Mouse (Mus musculus) megakaryocyte, adult 5-6 weeks (primary cell): ENCODE data around the gene Sbk2. TPM values are rescaled to one million over a fixed set of nuclear protein-coding genes. Genes with fewer than 3 reads are reported as not detected.
"Not testable (repeated sequence)": the region's sequence is repeated elsewhere in the genome, so short reads cannot be mapped to it uniquely, and the experiment has no call there.

ENCODE experiments used
- ATAC-seq: 2 replicates; pipeline ENCODE4 v1.8.0; 2016; ENCODE audit warnings: mild to moderate bottlenecking, inconsistent platforms; ENCODE audit not compliant: poor library complexity, severe bottlenecking
- total RNA-seq, 2 experiments: library from RNA; stranded (forward) in 1 of 2; stranded (reverse) in 1 of 2; fragments of 153-499, 151-499 nt in 1 of 2; fragments of 221-1000, 200-1000 nt in 1 of 2; gene quantifications; 2 replicates each; pipeline versions ENCODE4 v1.2.3 to v1.2.4; 2015 to 2017

Gene Sbk2
- not detected in 2 replicates for total RNA-seq (2015)
- total RNA-seq (2017), result not detected in 2 replicates

DNA sequence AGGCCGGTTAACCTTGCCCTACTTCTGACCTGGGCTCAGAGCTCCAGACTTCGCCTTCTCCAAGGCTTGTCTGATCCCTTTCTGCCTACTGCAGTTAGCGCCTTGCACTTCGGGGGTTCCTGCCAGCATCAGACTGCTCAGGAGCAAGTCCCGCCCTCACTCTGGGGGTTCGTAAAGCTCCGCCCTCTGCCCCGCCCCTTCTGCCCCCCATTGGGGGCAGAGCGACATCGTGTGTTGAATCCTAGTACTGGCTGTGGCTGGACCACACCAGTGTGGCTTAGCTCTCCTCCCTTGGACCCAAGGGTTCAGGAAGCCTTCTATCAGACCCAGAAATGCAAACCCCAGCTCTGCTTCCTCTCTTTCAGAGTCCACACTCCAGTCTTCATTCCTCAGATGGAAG is at the start of gene Sbk2:
Sbk2 (minus strand) TSS at position 135 of the 400 bp plus-strand sequence.
- peak; percentile 93 for ATAC-seq

DNA sequence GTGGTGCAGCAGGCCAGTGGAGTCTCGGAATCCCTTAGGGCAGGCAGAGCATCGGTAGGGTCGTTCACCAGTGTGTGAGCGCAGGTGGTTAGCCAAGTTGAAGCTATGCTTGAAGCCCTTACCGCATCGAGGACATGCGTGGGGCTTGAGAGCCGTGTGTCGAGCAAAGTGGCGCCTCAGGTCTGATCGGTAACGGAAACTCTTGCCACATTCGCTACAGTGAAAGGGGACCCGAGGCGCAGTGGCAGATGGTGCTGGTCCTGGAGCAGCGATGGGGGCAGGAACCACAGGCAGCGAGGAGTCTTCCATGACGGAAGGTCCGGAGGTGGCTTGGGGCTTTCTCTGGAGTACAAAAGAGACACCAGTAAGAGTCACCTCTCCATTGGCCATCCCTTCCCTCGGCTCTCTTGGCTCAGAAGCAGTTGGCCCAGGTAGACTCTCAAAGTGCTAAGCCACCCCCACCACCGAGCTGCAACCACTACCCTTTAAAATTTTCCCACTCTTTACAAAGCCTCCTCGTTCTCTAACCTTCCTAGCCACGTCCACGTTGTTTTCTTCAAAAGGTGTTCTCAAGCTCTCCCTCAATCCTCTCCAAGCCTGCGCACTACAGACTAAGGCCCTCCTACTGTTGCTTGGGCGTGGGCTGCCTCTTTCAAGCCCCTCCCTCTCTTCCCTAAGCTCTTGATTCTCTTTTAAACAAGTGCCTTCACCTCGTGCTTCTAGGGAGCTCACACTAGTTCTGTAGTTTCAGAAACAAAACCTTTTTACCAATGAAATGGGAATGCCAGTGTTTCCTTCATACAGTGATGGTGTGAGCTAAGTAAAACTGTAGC is 48.7 kb upstream of the Sbk2 start:
- no peak for ATAC-seq

DNA sequence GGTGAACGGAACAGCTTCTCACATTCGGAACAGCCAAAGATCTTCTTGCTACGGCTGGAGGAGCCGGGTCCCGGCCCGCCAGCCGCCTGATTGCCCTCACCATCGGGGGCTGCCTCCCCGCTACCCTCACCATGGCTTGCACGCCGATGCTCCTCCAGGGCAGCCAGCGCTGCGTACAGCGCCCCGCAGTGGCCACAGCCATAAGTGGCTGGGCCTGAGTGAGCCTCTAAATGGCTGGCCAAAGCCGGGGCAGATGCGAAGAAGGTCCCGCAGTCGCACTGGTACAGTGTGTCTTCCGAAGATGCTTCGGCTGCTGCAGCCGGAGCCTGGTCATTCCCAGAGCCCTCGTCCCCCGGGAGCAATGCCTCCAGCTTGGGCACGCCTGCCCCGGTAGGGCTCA is 44.0 kb upstream of the Sbk2 start:
- no peak for ATAC-seq

DNA sequence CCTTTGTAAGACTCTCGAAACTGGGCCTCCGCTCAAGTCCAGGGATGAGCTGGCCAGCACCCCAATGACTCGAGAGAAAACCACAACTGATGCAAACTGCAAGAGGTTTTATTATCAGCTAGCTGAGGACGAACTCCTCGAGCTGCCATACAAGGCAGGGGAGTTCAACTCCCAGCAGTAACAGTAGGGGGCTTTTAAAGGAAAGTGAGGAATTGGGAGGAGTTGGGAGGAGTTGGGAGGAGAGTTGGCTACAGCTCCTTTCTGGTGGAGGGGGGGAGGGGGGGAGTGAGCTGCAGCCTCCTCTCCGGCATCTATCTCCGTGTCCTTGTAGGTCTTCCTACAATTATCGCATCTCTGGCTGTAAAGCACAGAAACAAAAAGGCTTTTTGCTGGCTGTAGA is 38.7 kb upstream of the Sbk2 start:
- not testable (repeated sequence) for ATAC-seq

DNA sequence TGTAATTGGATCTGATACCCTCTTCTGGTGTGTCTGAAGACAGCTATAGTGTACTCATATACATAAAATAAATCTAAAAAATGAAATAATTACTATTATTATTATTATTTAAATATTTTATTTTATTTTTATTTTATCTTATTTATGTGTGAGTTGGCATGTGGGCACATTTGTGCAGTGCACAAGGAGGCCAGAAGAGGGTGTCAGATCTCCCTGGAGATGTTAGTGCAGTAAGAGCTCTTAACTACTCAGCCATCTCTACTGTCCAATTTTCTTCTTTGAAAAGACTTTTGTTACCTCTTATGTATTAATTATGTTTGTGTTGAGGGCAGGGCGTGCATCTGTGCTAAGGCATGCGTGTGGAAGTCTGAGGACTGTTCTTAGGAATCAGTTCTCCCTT is 35.7 kb upstream of the Sbk2 start:
- no peak for ATAC-seq

DNA sequence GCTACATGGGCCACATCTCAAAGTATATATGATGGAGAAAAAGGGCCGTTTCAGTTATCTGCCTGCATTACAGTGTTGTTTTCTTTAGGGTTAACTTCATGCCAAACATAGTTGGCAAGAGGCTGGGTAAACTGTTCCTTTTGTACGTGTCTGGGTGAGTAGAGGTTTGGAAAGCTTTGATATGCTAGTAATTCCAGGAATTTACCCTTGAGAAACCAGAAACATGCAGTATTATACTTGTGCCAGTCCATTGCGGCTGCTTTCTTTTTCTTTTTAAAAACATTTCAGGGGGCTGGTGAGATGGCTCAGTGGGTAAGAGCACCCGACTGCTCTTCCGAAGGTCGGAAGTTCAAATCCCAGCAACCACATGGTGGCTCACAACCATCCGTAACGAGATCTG is 32.7 kb upstream of the Sbk2 start:
- no peak for ATAC-seq

DNA sequence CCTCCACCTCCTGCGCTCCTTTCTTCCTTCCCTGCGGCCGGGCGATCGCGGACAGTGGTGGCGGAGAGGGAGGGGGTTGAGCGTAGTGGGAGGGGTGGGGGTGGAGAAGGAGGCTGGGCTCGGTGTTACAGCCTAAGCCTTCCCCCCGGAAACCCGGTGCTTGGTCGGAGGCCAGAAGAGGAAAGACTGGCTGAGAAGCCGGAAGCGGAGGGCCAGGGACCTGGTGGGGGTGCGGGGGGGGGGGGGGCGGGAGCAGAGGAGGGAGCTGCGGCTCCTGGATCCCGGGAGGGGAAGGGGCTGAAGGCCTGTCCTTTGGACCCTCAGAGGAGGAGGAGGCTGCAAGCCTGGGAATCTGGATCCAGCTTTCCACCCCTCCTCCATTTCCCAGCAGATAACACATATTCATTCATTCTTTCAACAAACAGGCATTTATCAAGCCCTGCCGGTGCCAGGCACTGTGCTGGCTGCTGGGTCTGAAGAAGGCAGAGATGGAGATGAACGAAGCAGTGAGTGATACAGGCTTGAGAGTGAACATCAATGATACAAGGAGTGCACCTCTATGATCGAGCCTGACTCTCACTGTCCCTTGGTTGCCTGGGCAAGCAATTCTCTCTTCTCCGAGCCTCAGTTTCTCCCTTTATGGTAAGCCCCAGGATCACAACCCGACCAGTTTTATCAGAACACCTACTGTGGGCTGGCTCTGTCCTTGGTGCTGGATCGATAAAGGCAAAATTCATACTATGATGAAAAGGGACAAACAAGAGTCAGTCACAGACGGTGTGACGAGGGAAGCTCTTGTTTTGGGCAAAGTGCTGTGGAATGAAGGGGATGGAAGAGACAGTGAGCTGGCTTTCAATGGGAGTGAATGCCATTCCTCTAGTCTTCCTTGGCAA is 32.0 kb upstream of the Sbk2 start, which contains the start of gene Zfp579:
Zfp579 (minus strand) TSS at position 156 of the 893 bp plus-strand sequence.
- ATAC-seq, result peak; percentile 92

DNA sequence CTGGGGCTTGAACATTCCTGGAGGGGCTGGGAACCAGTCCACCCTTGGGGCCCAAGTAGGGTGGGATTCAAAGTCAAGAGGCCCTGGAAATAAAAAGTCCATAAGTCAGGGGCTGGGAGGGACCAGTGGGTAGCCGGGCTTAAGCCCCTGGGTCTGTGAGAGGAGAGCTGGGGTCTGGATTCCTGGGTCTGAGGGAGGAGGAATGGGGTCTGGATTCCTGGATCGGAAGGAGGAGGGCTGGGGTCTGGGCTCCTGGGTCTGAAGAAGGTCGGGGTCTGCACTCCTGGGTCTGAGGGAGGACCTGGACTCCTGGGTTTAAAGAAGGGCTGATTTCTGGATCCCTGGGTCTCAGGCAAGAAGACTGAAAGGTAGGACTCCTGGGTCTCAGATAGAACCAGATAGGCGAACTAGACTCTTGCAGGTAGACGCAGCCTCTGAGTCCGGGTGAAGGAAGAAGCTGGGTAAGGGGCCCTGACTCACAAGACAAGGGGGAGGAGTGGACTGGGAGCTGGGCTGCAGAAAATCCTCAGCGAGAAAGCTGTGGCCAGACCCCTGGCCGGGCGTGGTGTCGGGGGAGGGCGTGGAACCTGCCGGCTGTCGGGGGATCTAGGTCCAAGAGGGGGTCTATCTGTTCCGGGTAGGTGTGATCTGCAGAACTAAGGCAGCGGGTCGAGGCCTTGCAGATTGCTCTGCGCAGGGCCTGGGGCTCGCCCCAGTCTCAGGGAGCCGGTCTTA is 31.2 kb upstream of the Sbk2 start:
- no peak for ATAC-seq

DNA sequence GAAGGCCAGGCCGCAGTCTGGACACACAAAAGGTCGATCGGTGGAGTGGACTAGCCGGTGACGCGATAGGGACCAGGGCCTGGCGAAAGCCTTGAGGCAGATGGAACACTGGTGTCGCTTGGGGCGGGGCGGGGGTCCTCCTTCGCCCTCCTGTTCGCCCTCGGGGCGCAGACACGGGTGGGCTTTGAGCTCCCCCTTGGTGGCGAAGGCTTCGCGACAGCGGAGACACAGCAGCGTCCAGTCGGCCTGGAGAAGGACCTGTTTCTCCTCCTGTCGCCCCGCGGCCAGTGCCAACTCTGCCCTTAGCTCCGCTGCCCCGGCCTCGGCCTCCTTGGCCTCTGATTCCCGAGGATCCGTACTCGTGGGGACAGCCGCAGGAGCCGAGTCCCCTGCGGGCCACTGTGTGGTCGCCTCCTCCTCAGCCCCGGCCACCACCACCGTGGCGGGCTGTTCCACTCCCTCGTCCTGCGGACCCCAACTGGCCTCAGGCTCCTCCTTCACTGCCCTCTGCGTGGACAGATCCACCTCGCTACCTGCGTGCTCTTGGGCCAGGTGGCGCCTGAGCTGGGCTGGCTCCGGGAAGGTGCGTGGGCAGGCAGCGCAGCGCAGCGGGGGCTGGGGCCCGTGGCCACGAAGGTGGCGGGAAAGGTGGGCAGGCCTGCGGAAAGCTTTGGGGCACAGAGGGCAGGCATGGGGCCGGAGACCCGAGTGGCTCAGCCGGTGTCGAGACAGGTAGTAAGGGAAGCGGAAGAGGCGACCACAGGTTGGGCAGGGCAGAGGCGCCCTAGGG is 30.0 kb upstream of the Sbk2 start:
- ATAC-seq, result no peak

DNA sequence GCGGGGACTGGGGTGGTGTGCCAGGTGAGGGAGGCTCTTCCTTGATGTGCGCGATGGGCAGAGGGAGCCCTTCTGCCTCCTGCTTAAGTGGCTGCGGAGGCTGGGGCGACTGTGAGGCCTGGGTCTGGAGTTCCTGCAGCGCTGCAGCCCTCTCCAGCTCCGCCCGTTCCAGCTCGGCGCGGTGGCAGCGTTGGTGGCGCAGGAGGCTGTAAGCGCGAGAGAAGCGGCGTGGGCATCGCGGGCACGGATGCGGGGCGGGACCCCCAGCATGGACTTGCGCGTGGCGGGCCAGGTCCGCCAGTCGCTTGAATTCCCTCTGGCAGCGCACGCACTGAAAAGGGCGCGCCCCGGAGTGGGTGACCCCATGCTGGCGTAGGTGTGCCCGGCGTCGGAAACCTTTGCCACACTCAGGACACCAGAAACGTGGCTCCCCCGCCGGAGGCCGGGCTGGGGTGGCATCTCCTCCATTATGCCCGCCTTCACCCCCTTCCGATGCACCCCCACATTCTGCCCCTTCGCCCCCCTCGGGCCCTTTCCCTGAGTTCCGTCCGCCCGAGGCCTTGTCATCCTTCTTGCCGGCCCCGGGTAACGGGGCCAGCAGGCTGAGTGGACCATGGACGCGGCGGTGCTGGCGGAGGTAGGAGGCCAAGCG is 29.3 kb upstream of the Sbk2 start:
- no peak for ATAC-seq

DNA sequence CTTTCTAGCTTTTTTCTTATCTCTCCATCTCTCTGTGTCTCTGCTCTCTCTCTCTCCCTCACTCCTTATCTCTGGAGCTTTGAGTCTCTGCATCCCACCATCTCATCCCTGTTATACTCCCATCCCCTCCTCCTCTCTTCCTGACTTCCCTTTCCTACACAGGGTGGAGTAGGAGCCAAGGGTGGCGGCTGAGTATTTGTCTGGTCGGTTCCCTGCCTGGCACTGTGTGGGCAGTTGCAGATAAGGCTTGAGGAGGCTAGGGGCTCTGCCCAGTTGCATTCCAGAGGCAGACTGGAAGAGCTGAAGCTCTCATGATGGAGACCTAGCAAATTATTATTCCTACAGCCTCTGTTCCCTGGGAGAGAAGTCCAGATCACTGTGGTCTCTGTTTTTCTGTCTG is 24.0 kb upstream of the Sbk2 start:
- no peak for ATAC-seq

DNA sequence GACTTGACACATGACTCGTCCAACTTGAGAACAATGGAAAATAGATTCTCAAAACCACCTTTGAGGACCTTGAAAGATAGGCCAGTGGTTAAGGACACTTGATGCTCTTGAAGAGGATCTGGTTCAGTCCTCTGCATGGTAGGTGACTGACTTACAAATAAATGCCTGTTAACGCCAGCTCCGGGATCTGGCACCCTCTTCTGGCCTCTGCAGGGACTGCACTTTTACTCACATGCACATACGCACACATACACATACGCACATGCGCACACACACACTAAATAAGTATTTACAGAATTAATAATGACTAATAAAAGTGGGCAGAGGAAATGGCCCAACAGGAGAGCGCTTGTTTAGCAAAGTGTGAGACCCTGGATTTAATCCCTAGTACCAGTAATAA is 12.6 kb upstream of the Sbk2 start:
- no peak for ATAC-seq

DNA sequence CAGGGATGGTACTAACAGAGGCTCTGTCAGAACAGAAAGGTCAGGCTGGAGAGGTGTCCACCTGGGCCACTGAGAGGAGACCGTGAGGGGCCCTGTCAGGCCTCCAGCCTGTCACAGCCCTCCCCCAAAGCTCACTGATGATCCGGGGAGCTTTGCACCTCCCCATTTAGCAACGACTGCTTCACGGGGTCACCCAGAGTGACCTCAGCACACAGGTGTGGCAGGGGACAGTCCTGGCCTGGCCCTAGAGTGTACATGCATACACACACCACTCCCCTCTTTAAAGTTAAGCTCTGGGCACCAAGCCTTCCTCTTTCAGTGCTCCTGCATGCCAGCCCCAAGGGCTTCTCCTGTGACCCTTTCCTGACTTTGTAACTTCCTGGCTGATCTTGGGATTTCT is 11.2 kb upstream of the Sbk2 start:
- no peak for ATAC-seq

DNA sequence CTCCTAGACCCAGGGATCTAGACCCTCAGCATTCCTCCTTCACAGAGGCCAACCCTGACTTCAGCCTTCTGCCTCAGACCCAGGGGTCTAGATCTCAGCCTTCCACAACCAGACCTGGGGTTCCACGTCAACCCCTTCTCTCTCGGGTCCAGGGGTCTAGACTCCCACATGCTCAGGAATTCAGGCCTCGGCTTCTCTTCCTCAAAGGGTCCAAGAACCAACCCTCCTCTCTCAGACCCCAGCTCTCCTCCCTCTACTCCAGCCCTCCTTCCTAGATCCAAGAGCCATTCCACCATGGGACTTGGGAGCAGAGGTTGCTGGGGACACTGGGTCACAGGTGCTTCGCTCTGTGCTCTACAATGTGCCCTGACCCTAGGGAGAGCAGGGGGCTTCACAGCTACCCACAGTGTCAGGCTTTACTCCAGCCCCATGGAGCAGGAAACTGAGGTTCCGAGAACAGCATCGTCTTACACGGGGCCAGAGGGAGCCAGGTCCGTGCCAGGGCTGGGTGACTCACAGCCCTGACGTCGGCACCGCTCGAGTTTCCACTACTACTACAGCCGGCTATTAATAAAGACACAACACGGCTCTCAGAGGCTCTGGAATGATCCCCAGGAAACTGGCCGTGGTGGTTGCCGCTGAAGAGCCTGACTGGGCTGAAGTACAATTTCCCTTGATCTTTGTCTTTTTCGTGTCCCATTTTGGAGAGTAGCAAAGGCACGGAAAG is 8.3 kb upstream of the Sbk2 start:
- ATAC-seq, result no peak

DNA sequence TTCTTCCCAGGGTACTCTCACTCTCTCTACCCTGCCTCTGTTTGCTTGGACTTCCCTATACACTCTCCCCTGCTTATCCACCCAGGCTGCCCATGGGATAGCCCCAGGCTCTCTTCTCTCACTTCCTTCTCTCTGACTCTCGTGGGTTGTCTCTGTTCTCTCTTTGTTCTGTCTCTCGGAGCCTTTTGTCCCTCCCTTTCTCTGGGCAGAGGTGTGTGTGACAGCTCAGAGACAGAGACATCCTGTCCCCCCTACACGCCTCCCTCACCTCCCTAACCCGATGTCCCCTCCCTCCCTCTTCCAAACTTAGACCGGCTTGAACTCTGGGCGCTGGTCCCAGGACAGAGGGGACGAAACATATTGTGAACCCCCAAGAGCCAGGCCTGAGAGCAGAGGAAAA is 7.5 kb upstream of the Sbk2 start:
- peak; percentile 54 for ATAC-seq

DNA sequence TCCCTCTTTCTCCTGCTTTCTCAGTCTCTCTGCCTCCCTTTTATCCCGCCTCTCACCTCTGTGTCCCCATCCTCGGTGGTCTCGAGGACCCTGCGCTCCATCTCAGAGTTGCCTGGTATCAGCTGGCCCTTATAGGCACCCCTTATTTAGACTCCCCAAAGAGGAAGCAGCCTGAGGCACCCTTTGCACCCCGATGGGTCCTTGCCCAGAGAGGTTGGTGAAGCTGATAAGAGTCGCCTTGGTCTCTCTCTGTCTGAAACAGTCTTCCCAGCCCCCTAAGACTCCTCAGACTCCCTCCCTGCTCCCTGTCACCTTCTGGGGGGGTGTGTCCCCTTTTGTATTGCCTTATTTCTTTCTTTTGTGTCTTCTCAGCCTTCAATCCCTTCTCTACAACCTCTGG is 6.9 kb upstream of the Sbk2 start, which contains the start of gene Sbk3:
Sbk3 (minus strand) TSS at position 101 of the 400 bp plus-strand sequence.
- ATAC-seq, result no peak

DNA sequence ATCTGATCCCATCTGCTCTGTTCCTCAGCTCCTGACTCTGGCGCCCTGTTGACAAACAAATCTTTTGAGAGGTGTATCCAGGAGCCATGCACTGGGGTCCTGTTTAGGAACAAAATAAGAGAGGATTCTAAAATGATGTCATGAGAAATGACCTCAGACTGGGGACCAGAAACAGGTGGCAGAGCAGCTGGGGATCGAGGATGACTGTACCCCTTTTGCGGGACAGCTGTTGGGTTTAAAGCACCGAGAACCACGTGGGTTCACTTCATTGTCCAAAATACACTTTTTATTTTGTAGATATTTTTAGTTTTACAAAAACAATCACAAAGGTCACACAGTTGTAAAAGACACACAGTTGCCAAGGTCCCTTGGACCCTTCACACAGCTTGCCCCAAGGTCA is 782 bp upstream of the Sbk2 start:
- ATAC-seq, result no peak

DNA sequence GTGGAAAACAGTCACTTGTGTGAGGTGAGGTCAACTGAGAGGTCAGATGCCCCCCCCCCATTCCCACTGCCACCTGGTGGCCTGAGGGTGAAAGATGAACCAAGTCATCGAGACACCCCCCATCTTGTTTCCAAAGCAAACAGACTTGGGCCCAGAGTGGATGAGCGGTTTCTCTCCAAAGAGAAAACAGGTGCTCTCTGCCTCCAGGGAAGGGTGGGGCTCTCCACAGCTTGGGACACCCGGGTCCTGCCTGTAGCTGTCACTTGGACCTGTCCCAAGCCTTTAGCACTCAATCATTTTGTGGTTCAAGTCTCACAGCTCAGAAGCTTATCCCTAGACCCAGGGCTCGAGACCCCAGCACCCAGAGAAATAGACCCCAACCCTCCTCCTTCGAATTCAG is 679 bp downstream of the Sbk2 start:
- ATAC-seq, result no peak

DNA sequence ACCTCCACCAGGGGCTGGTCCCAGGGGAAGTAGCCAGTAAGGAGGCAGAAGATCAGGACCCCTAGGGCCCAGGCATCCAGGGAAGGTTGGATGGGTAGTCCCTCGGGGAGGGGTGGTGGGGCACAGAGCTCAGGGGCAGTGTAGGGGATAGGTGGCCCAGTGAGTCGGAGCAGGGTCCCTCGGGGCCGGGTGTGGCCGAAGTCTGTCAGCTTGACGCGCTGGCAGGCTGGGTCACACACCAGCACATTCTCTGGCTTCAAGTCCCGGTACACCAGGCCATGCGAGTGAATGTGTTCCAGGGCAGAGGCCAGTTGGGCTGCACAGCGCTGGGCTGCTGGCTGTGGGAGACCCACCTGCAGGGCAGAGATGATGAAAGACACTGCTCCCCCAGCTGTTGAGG is 6.8 kb downstream of the Sbk2 start:
- ATAC-seq, result no peak
